Mouse (Mus musculus) heart, embryonic 15.5 days (tissue): ENCODE results near the gene Nox1. TPM values are rescaled to one million over a fixed set of nuclear protein-coding genes. Genes with fewer than 3 reads are reported as not detected.
"Not testable (repeated sequence)": the region's sequence is repeated elsewhere in the genome, so short reads cannot be mapped to it uniquely, and the experiment has no call there.

ENCODE experiments used
- ATAC-seq: fragments of 200-750 bp; cut with Nextera tagmentation; replicated peaks from 2 replicates; pipeline ENCODE4 v1.8.0; 2017; ENCODE audit warnings: low read depth, moderate TSS enrichment; ENCODE audit not compliant: insufficient number of reproducible peaks, insufficient read depth, low FRiP score
- H3K27ac ChIP-seq: fragments of 300-500 bp; sonication (generic); 2 replicates; pipeline ENCODE4 v1.5.1; 2015; ENCODE audit warnings: mild to moderate bottlenecking, inconsistent platforms
- H3K27me3 ChIP-seq: fragments of 300-500 bp; sonication (generic); 2 replicates; pipeline ENCODE4 v1.6.1; 2015; ENCODE audit warnings: inconsistent platforms
- H3K36me3 ChIP-seq: fragments of 300-500 bp; sonication (generic); 2 replicates; pipeline ENCODE4 v1.6.1; 2015; ENCODE audit warnings: mild to moderate bottlenecking, inconsistent platforms
- H3K4me1 ChIP-seq: fragments of 300-500 bp; sonication (generic); replicated peaks from 2 replicates; pipeline ENCODE4 v1.6.1; 2015; ENCODE audit warnings: inconsistent platforms
- H3K4me2 ChIP-seq: fragments of 300-500 bp; sonication (generic); 2 replicates; pipeline ENCODE4 v1.6.1; 2015; ENCODE audit warnings: inconsistent platforms, mild to moderate bottlenecking, moderate library complexity
- H3K4me3 ChIP-seq: fragments of 300-500 bp; sonication (generic); 2 replicates; pipeline ENCODE4 v1.5.1; 2015; ENCODE audit warnings: mild to moderate bottlenecking, inconsistent platforms
- H3K9ac ChIP-seq: fragments of 300-500 bp; sonication (generic); 2 replicates; pipeline ENCODE4 v1.6.1; 2015; ENCODE audit warnings: mild to moderate bottlenecking, inconsistent platforms
- H3K9me3 ChIP-seq: fragments of 300-500 bp; sonication (generic); replicated peaks from 2 replicates; pipeline ENCODE4 v1.6.1; 2016; ENCODE audit warnings: inconsistent platforms
- WGBS: fragments of 180-500 bp; shearing (Covaris S2); methylation state at CpG from one replicate; pipeline ENCODE4 v1.1.7; 2015; ENCODE audit warnings: mixed read lengths; 5-methylcytosine and 5-hydroxymethylcytosine counted together
- polyA plus RNA-seq: library from polyadenylated mRNA; unstranded; fragments of >200 nt; fragmentation: Nextera tagmentation; extraction: Ambion mirVana; gene quantifications from 2 replicates; pipeline ENCODE4 v1.2.1, GENCODE M21; 2015

The Nox1 gene
- 0.21 and 0.52 TPM in 2 replicates for polyA plus RNA-seq

- H3K4me1 ChIP-seq, result no peaks in the 10 kb centered on the region
- no peak within 1 kb of the TSS for H3K9ac ChIP-seq
- H3K27me3 ChIP-seq, result no peaks in the 10 kb centered on the region
- no peaks in the 10 kb centered on the region for H3K36me3 ChIP-seq
- H3K4me2 ChIP-seq, result no peak within 1 kb of the TSS
- no peak within 1 kb of the TSS for H3K4me3 ChIP-seq
- H3K27ac ChIP-seq, result no peak within 1 kb of the TSS
- ATAC-seq, result no peak
- H3K9me3 ChIP-seq, result no peaks in the 10 kb centered on the region
- WGBS, result 61% methylated on average over 4 of the region's 4 CpGs
Observed at GRCm38 (mm10) chrX:134221856-134222255, at the start of gene Nox1. Nox1 (minus strand) TSS chrX:134221956.

GRCm38 (mm10) chrX:134262129-134262528, 40.4 kb upstream of the Nox1 start:
- H3K36me3 ChIP-seq, result peaks cover 7% of the 10 kb centered on the region; the same call in 1 of the 2 replicates
- H3K4me1 ChIP-seq, result no peaks in the 10 kb centered on the region
- 76% methylated on average over 11 of the region's 11 CpGs for WGBS
- no peak overlapping the region for H3K9ac ChIP-seq
- H3K4me2 ChIP-seq, result no peak overlapping the region
- ATAC-seq, result no peak
- H3K9me3 ChIP-seq, result no peaks in the 10 kb centered on the region
- H3K4me3 ChIP-seq, result no peak overlapping the region
- H3K27ac ChIP-seq, result no peak overlapping the region
- no peaks in the 10 kb centered on the region for H3K27me3 ChIP-seq

- Histone ChIP-seq H3K36me3 (peaks cover 7% of the 10 kb centered on the region; the same call in 1 of the 2 replicates), H3K4me1 (no peaks in the 10 kb centered on the region), H3K9me3 (no peaks in the 10 kb centered on the region), H3K27me3 (no peaks in the 10 kb centered on the region), H3K9ac (no peak overlapping the region), H3K4me2 (no peak overlapping the region), H3K27ac (no peak overlapping the region), H3K4me3 (no peak overlapping the region)
- 74% methylated on average over 5 of the region's 5 CpGs for WGBS
- ATAC-seq, result no peak
Observed at GRCm38 (mm10) chrX:134261191-134261590, 39.4 kb upstream of the Nox1 start.

GRCm38 (mm10) chrX:134248202-134248601, 26.4 kb upstream of the Nox1 start:
- H3K4me2 ChIP-seq, result no peak overlapping the region
- H3K27ac ChIP-seq, result no peak overlapping the region
- no peaks in the 10 kb centered on the region for H3K27me3 ChIP-seq
- no peak overlapping the region for H3K9ac ChIP-seq
- WGBS, result 60% methylated on average over 2 of the region's 2 CpGs
- H3K36me3 ChIP-seq, result no peaks in the 10 kb centered on the region
- H3K4me3 ChIP-seq, result no peak overlapping the region
- H3K9me3 ChIP-seq, result no peaks in the 10 kb centered on the region
- H3K4me1 ChIP-seq, result no peaks in the 10 kb centered on the region
- ATAC-seq, result no peak

GRCm38 (mm10) chrX:134245946-134246345, 24.2 kb upstream of the Nox1 start:
- no peak overlapping the region for H3K4me3 ChIP-seq
- no peak overlapping the region for H3K9ac ChIP-seq
- H3K27ac ChIP-seq, result no peak overlapping the region
- no peaks in the 10 kb centered on the region for H3K27me3 ChIP-seq
- H3K4me2 ChIP-seq, result no peak overlapping the region
- H3K4me1 ChIP-seq, result no peaks in the 10 kb centered on the region
- H3K36me3 ChIP-seq, result peaks cover 8% of the 10 kb centered on the region; the same call in 1 of the 2 replicates
- ATAC-seq, result no peak
- WGBS, result 86% methylated on average over 10 of the region's 10 CpGs
- H3K9me3 ChIP-seq, result no peaks in the 10 kb centered on the region

- no peak overlapping the region for H3K27ac ChIP-seq
- ATAC-seq, result no peak
- 92% methylated on average over 10 of the region's 10 CpGs for WGBS
- H3K36me3 ChIP-seq, result peaks cover 23% of the 10 kb centered on the region; the same call in 1 of the 2 replicates
- H3K9ac ChIP-seq, result no peak overlapping the region
- no peaks in the 10 kb centered on the region for H3K27me3 ChIP-seq
- no peaks in the 10 kb centered on the region for H3K9me3 ChIP-seq
- no peak overlapping the region for H3K4me2 ChIP-seq
- H3K4me3 ChIP-seq, result no peak overlapping the region
- no peaks in the 10 kb centered on the region for H3K4me1 ChIP-seq
Observed at GRCm38 (mm10) chrX:134238266-134238665, 16.5 kb upstream of the Nox1 start.

GRCm38 (mm10) chrX:134233048-134233447, 11.3 kb upstream of the Nox1 start:
- no peak for ATAC-seq
- no peak overlapping the region for H3K9ac ChIP-seq
- H3K27ac ChIP-seq, result no peak overlapping the region
- H3K36me3 ChIP-seq, result no peaks in the 10 kb centered on the region
- 89% methylated on average over 1 of the region's 1 CpGs for WGBS
- no peaks in the 10 kb centered on the region for H3K9me3 ChIP-seq
- no peak overlapping the region for H3K4me3 ChIP-seq
- no peaks in the 10 kb centered on the region for H3K4me1 ChIP-seq
- no peaks in the 10 kb centered on the region for H3K27me3 ChIP-seq
- H3K4me2 ChIP-seq, result no peak overlapping the region

GRCm38 (mm10) chrX:134220618-134221017, 1.1 kb downstream of the Nox1 start:
- no peaks in the 10 kb centered on the region for H3K27me3 ChIP-seq
- H3K9ac ChIP-seq, result no peak overlapping the region
- no peak for ATAC-seq
- H3K4me1 ChIP-seq, result no peaks in the 10 kb centered on the region
- WGBS, result 24% methylated on average over 3 of the region's 3 CpGs
- no peak overlapping the region for H3K4me3 ChIP-seq
- H3K9me3 ChIP-seq, result no peaks in the 10 kb centered on the region
- no peak overlapping the region for H3K27ac ChIP-seq
- H3K36me3 ChIP-seq, result no peaks in the 10 kb centered on the region
- H3K4me2 ChIP-seq, result no peak overlapping the region

- no peak for ATAC-seq
- H3K4me1 ChIP-seq, result no peaks in the 10 kb centered on the region
- 55% methylated on average over 4 of the region's 4 CpGs for WGBS
- H3K27ac ChIP-seq, result no peak overlapping the region
- no peaks in the 10 kb centered on the region for H3K9me3 ChIP-seq
- H3K36me3 ChIP-seq, result no peaks in the 10 kb centered on the region
- H3K9ac ChIP-seq, result no peak overlapping the region
- no peak overlapping the region for H3K4me3 ChIP-seq
- no peaks in the 10 kb centered on the region for H3K27me3 ChIP-seq
- H3K4me2 ChIP-seq, result no peak overlapping the region
Observed at GRCm38 (mm10) chrX:134218161-134218560, 3.6 kb downstream of the Nox1 start.

GRCm38 (mm10) chrX:134211151-134211642, 10.6 kb downstream of the Nox1 start:
- H3K27me3 ChIP-seq, result no peaks in the 10 kb centered on the region
- no peak overlapping the region for H3K9ac ChIP-seq
- 86% methylated on average over 7 of the region's 7 CpGs for WGBS
- no peak overlapping the region for H3K4me3 ChIP-seq
- no peaks in the 10 kb centered on the region for H3K9me3 ChIP-seq
- ATAC-seq, result no peak
- H3K27ac ChIP-seq, result no peak overlapping the region
- H3K4me1 ChIP-seq, result no peaks in the 10 kb centered on the region
- H3K36me3 ChIP-seq, result no peaks in the 10 kb centered on the region
- no peak overlapping the region for H3K4me2 ChIP-seq

- H3K27ac ChIP-seq, result no peak overlapping the region
- no peaks in the 10 kb centered on the region for H3K27me3 ChIP-seq
- H3K36me3 ChIP-seq, result no peaks in the 10 kb centered on the region
- H3K4me3 ChIP-seq, result no peak overlapping the region
- H3K4me2 ChIP-seq, result no peak overlapping the region
- no peak overlapping the region for H3K9ac ChIP-seq
- 79% methylated on average over 2 of the region's 2 CpGs for WGBS
- ATAC-seq, result no peak
- no peaks in the 10 kb centered on the region for H3K4me1 ChIP-seq
- no peaks in the 10 kb centered on the region for H3K9me3 ChIP-seq
Observed at GRCm38 (mm10) chrX:134208491-134208890, 13.3 kb downstream of the Nox1 start.

- not testable (repeated sequence) for H3K4me2 ChIP-seq, ATAC-seq, H3K9me3 ChIP-seq, H3K4me1 ChIP-seq, H3K27me3 ChIP-seq, H3K4me3 ChIP-seq, H3K27ac ChIP-seq, H3K9ac ChIP-seq, H3K36me3 ChIP-seq
- WGBS, result 89% methylated on average over 9 of the region's 9 CpGs
Observed at GRCm38 (mm10) chrX:134187201-134187600, 34.6 kb downstream of the Nox1 start, which contains the start of gene Arl13a. Arl13a (plus strand) TSS chrX:134187501.
